10 mouse cellular contexts compared by ENCODE assay signal in the genomic region with DNA sequence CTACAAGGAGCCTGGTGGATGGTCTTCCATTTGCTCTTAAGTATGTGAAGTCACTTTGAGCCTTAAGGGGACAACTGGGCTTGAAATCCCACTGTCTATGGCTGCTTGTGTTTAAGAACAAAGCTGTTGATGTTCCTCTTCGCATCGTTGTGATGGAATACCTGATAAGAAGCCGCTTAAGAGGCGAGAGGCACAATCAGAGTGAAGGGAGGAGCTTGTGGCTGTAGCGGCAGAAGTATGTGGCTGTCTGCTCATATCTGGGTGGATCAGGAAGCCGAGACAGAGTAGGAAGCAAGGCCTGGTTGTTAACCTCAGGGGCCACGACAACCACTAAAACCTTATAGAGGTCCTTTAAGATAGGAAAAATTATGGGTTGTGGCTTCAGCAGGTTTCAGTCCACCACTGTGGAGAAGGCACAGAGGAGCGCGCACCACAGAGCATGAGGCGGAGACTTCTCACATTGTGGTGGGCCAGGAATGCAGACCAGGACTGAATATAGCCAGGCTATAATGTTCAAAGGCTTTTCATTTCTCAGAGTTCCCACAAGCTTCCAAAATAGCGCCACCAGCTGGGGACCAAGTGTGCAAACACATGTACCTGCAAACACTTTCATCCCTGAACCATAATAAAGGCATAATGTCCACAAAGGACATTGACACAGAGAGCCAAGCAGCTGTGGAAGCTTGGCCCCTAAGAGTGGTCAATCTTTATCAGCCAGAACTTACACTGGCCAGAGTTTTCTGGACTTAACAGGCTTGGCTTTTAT.
A peak's percentile ranks its signal among the peaks of the same experiment; 100 is the strongest.
DNase-seq lines count a peak whose midpoint lies in the region; ATAC-seq and TF ChIP-seq lines count a peak whose summit lies in the region.
"Had no signal": no experiment of that assay in that cellular context is flagged by ENCODE, and none has a peak within 500 bp of the region (broad histone marks: within the 10 kb centered on the region; RNA-seq: fewer than 3 reads in every experiment).

No protein-coding gene starts in this region.

- TF ChIP-seq POLR2A in kidney, adult 2 months (IDR thresholded peaks at IDR 0.05; ENCODE audit: low read depth, low read length) = no peak

- peak; percentile 38 for ATAC-seq in granulocyte monocyte progenitor cell, adult 5-6 weeks (replicated peaks; ENCODE audit: poor library complexity, severe bottlenecking)
- peak; percentile 83 for ATAC-seq in megakaryocyte-erythroid progenitor cell, adult 5-6 weeks (replicated peaks; ENCODE audit: low FRiP score, low TSS enrichment, poor library complexity, severe bottlenecking)

- DNase-seq in kidney, adult 2 months = no peak
- no peak for DNase-seq in kidney, adult 18-20 months
- peak; percentile 16 for DNase-seq in MEL-GATA-1-ER (ENCODE audit: extremely low read depth, low read depth)
- no peak for DNase-seq in left cerebral cortex, postnatal 10 days (ENCODE audit: extremely low spot score in 1 of 2, low spot score in 2 of 2)
- DNase-seq in urinary bladder, postnatal 4 days (ENCODE audit: low spot score in 2 of 2) = no peak
- no peak for DNase-seq in frontal cortex, postnatal 10 days (ENCODE audit: low spot score in 2 of 2)
- DNase-seq: right cerebral cortex, postnatal 4 days had no signal

- no peaks in the 10 kb centered on the region for H3K36me3 ChIP-seq in kidney, adult 2 months (ENCODE audit: control insufficient read depth, insufficient read depth, low read length)

- intact Hi-C loops in left cerebral cortex, postnatal 10 days (cut with DNase I) = no loop called here

- TF ChIP-seq CTCF in kidney, adult 2 months (conservative IDR thresholded peaks at IDR 0.05; ENCODE audit: insufficient read depth, insufficient read length, low read depth, low read length) = 0 out of 2 replicates have a peak, but pooled peaks have one; percentile 8

- WGBS in kidney, adult 2 months = 78% methylated on average over 11 of the region's 11 CpGs

- no peaks in the 10 kb centered on the region for H3K27me3 ChIP-seq in kidney, adult 2 months (replicated peaks; ENCODE audit: control insufficient read depth, insufficient read depth, low read length)

- no peaks in the 10 kb centered on the region for H3K4me1 ChIP-seq in kidney, adult 2 months (ENCODE audit: control insufficient read depth, insufficient read depth, low read length)

- H3K27ac ChIP-seq in kidney, adult 2 months (ENCODE audit: insufficient read depth, low read depth, low read length) = no peak overlapping the region

- no peak overlapping the region for H3K4me3 ChIP-seq in kidney, adult 2 months (ENCODE audit: insufficient read depth, low read depth, low read length)
- H3K4me3 ChIP-seq: erythroblast, embryonic 14.5 days had no signal
